Mouse (Mus musculus): ENCODE data around the gene Cyp4x1.

GRCm38 (mm10) chr4:115083031-115083430 lies 51.0 kb downstream of the Cyp4x1 start:
- TF ChIP-seq POLR2A (IDR thresholded peaks at IDR 0.05; ENCODE audit: low read depth, low read length) (no peak), CTCF (conservative IDR thresholded peaks at IDR 0.05; ENCODE audit: insufficient read depth, insufficient read length, low read depth, low read length) (no peak)
